Mouse (Mus musculus): ENCODE data around the gene Snx30.

GRCm38 (mm10) chr4:59898521-59898919 lies 92.9 kb downstream of the Snx30 start:
- no peak for TF ChIP-seq CTCF (IDR thresholded peaks at IDR 0.05; ENCODE audit: borderline replicate concordance, extremely low read depth, insufficient read depth, insufficient read length)
- no peak for TF ChIP-seq POLR2A (IDR thresholded peaks at IDR 0.05; ENCODE audit: borderline replicate concordance, extremely low read depth, insufficient read depth, insufficient read length, poor library complexity, severe bottlenecking)
